Mouse (Mus musculus) stomach, postnatal 0 days (tissue): ENCODE measurements around the gene Dnajb5. TPM values are rescaled to one million over a fixed set of nuclear protein-coding genes. Genes with fewer than 3 reads are reported as not detected.

ENCODE experiments used
- ATAC-seq: fragments of 200-750 bp; cut with Nextera tagmentation; 2 replicates; pipeline ENCODE4 v1.8.0; 2017; ENCODE audit not compliant: low FRiP score, low TSS enrichment
- DNase-seq: peaks from one replicate; pipeline ENCODE4 v3.0.0-alpha.2; 2016; ENCODE audit warnings: low spot score
- H3K27ac ChIP-seq: fragments of 300-500 bp; sonication (generic); replicated peaks from 2 replicates; pipeline ENCODE4 v1.5.1; 2014; ENCODE audit warnings: mild to moderate bottlenecking, control low read depth
- H3K27me3 ChIP-seq: fragments of 300-500 bp; sonication (generic); 2 replicates; pipeline ENCODE4 v1.6.1; 2014; ENCODE audit warnings: low read length; ENCODE audit not compliant: control insufficient read depth, insufficient read depth
- H3K36me3 ChIP-seq: fragments of 300-500 bp; sonication (generic); 2 replicates; pipeline ENCODE4 v1.6.1; 2014; ENCODE audit warnings: low read length, mixed read lengths; ENCODE audit not compliant: control insufficient read depth, insufficient read depth
- H3K4me1 ChIP-seq: fragments of 300-500 bp; sonication (generic); replicated peaks from 2 replicates; pipeline ENCODE4 v1.6.1; 2014; ENCODE audit warnings: antibody characterized with exemption; ENCODE audit not compliant: control insufficient read depth, insufficient read depth
- H3K4me2 ChIP-seq: fragments of 300-500 bp; sonication (generic); replicated peaks from 2 replicates; pipeline ENCODE4 v1.6.1; 2014; ENCODE audit warnings: low read depth, mild to moderate bottlenecking, control low read depth, moderate library complexity
- H3K4me3 ChIP-seq: fragments of 300-500 bp; sonication (generic); 2 replicates; pipeline ENCODE4 v1.5.1; 2014; ENCODE audit warnings: low read depth, low read length, control low read depth
- H3K9ac ChIP-seq: fragments of 300-500 bp; sonication (generic); 2 replicates; pipeline ENCODE4 v1.6.1; 2014; ENCODE audit warnings: mild to moderate bottlenecking, low read length, control low read depth, mixed read lengths
- H3K9me3 ChIP-seq: fragments of 300-500 bp; sonication (generic); 2 replicates; pipeline ENCODE4 v1.6.1; 2016; ENCODE audit warnings: low read length; ENCODE audit not compliant: control insufficient read depth
- CTCF ChIP-seq: IDR thresholded peaks from 2 replicates; pipeline ENCODE4 v1.5.1; 2016; ENCODE audit warnings: antibody characterized with exemption, low read depth, mild to moderate bottlenecking, moderate library complexity
- EP300 ChIP-seq: optimal IDR thresholded peaks from 2 replicates; pipeline ENCODE3; 2016; ENCODE audit warnings: antibody characterized with exemption
- WGBS: fragments of 180-500 bp; shearing (Covaris S2); extraction: QIAGEN DNeasy Blood & Tissue Kit; methylation state at CpG from one replicate; pipeline ENCODE4 v1.1.7; 2014; 5-methylcytosine and 5-hydroxymethylcytosine counted together
- polyA plus RNA-seq: library from polyadenylated mRNA; unstranded; fragments of >200 nt; fragmentation: Nextera tagmentation; extraction: Ambion mirVana; gene quantifications from 2 replicates; pipeline ENCODE4 v1.2.1, GENCODE M21; 2015

Dnajb5 gene
- polyA plus RNA-seq = 9.0 and 9.4 TPM in 2 replicates

GRCm38 (mm10) chr4:42949676-42950051, at the start of gene Dnajb5:
Gene Dnajb5 (plus strand): TSS chr4:42949814.
- under 1% methylated on average over 31 of the region's 39 CpGs for WGBS
- ATAC-seq = peak; percentile 97
- TF ChIP-seq EP300 (peak; percentile 33), CTCF (no peak)

GRCm38 (mm10) chr4:42900878-42901277, 48.7 kb upstream of the Dnajb5 start:
- no peak for ATAC-seq

More at GRCm38 (mm10) chr4:42949676-42950051, at the start of gene Dnajb5:
- no peaks in the 10 kb centered on the region for H3K9me3 ChIP-seq
- peak within 1 kb of the TSS; percentile 95 for H3K27ac ChIP-seq
- H3K36me3 ChIP-seq = no peaks in the 10 kb centered on the region
- H3K4me3 ChIP-seq = peak within 1 kb of the TSS; percentile 72
- DNase-seq = peak; percentile 96
- no peaks in the 10 kb centered on the region for H3K4me1 ChIP-seq
- H3K27me3 ChIP-seq = no peaks in the 10 kb centered on the region
- peak within 1 kb of the TSS; percentile 92 for H3K9ac ChIP-seq
- peak within 1 kb of the TSS; percentile 85 for H3K4me2 ChIP-seq

GRCm38 (mm10) chr4:42902174-42902573, 47.4 kb upstream of the Dnajb5 start:
- peak; percentile 23 for DNase-seq
- Histone ChIP-seq H3K4me1 (no peaks in the 10 kb centered on the region), H3K36me3 (no peaks in the 10 kb centered on the region), H3K9me3 (no peaks in the 10 kb centered on the region), H3K4me3 (no peak overlapping the region), H3K9ac (no peak overlapping the region), H3K4me2 (no peak overlapping the region), H3K27ac (no peak overlapping the region), H3K27me3 (no peaks in the 10 kb centered on the region)
- no peak for ATAC-seq
- WGBS = 42% methylated on average over 9 of the region's 9 CpGs
- TF ChIP-seq EP300 (no peak), CTCF (peak; percentile 63)

More at GRCm38 (mm10) chr4:42900878-42901277, 48.7 kb upstream of the Dnajb5 start:
- Histone ChIP-seq H3K4me2 (no peak overlapping the region), H3K36me3 (no peaks in the 10 kb centered on the region), H3K4me1 (no peaks in the 10 kb centered on the region), H3K9me3 (no peaks in the 10 kb centered on the region), H3K27ac (no peak overlapping the region), H3K4me3 (no peak overlapping the region), H3K27me3 (no peaks in the 10 kb centered on the region), H3K9ac (no peak overlapping the region)
- no peak for DNase-seq
- no peak for TF ChIP-seq EP300
- TF ChIP-seq CTCF = no peak
- 54% methylated on average over 5 of the region's 5 CpGs for WGBS

- H3K9ac ChIP-seq = no peak overlapping the region
- H3K4me1 ChIP-seq = no peaks in the 10 kb centered on the region
- H3K27ac ChIP-seq = no peak overlapping the region
- no peak for TF ChIP-seq EP300
- no peak for TF ChIP-seq CTCF
- DNase-seq (no peak), ATAC-seq (no peak)
- H3K36me3 ChIP-seq = no peaks in the 10 kb centered on the region
- no peak overlapping the region for H3K4me2 ChIP-seq
- H3K9me3 ChIP-seq = no peaks in the 10 kb centered on the region
- 86% methylated on average over 5 of the region's 5 CpGs for WGBS
- H3K4me3 ChIP-seq = no peak overlapping the region
- H3K27me3 ChIP-seq = no peaks in the 10 kb centered on the region
Measured at GRCm38 (mm10) chr4:42902730-42903129, 46.9 kb upstream of the Dnajb5 start.

- 26% methylated on average over 1 of the region's 1 CpGs for WGBS
- Histone ChIP-seq H3K9ac (no peak overlapping the region), H3K27me3 (no peaks in the 10 kb centered on the region), H3K4me1 (no peaks in the 10 kb centered on the region), H3K4me2 (no peak overlapping the region), H3K27ac (no peak overlapping the region), H3K4me3 (no peak overlapping the region), H3K36me3 (no peaks in the 10 kb centered on the region), H3K9me3 (no peaks in the 10 kb centered on the region)
- no peak for ATAC-seq
- no peak for DNase-seq
- TF ChIP-seq CTCF (no peak), EP300 (no peak)
Measured at GRCm38 (mm10) chr4:42903942-42904341, 45.7 kb upstream of the Dnajb5 start.

- Histone ChIP-seq H3K9me3 (no peaks in the 10 kb centered on the region), H3K9ac (no peak overlapping the region), H3K36me3 (no peaks in the 10 kb centered on the region), H3K27me3 (no peaks in the 10 kb centered on the region), H3K4me1 (no peaks in the 10 kb centered on the region), H3K27ac (no peak overlapping the region), H3K4me3 (no peak overlapping the region), H3K4me2 (no peak overlapping the region)
- 87% methylated on average over 3 of the region's 3 CpGs for WGBS
- no peak for DNase-seq
- no peak for ATAC-seq
- TF ChIP-seq CTCF (no peak), EP300 (no peak)
Measured at GRCm38 (mm10) chr4:42904523-42904922, 45.1 kb upstream of the Dnajb5 start.
